Mouse (Mus musculus) heart, postnatal 4 days (tissue): ENCODE results near the gene Prpf8. TPM values are rescaled to one million over a fixed set of nuclear protein-coding genes. Genes with fewer than 3 reads are reported as not detected.

ENCODE experiments used
- DNase-seq: peaks from one replicate; pipeline ENCODE4 v3.0.0; 2021
- total RNA-seq, 2 experiments: library from RNA; stranded (reverse); gene quantifications; 2 replicates each; pipeline ENCODE4 v1.2.3; 2021

Gene Prpf8
- total RNA-seq, 2 experiments from 2014 or later = 113 to 115 TPM

DNA sequence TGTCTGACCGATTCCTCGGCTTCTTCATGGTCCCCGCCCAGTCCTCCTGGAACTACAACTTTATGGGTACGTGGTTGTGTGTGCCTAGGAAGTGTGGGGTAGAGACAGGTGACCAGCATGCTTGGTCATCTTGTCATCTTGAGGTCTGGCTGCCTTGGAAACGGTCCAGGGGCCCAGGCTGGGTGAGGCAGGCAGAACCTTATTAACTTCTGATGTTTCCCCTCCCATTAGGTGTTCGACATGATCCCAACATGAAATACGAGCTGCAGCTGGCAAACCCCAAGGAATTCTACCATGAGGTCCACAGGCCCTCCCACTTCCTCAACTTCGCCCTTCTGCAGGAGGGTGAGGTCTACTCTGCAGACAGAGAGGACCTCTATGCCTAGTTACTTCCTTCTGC is 22.3 kb downstream of the Prpf8 start:
- no peak for DNase-seq

DNA sequence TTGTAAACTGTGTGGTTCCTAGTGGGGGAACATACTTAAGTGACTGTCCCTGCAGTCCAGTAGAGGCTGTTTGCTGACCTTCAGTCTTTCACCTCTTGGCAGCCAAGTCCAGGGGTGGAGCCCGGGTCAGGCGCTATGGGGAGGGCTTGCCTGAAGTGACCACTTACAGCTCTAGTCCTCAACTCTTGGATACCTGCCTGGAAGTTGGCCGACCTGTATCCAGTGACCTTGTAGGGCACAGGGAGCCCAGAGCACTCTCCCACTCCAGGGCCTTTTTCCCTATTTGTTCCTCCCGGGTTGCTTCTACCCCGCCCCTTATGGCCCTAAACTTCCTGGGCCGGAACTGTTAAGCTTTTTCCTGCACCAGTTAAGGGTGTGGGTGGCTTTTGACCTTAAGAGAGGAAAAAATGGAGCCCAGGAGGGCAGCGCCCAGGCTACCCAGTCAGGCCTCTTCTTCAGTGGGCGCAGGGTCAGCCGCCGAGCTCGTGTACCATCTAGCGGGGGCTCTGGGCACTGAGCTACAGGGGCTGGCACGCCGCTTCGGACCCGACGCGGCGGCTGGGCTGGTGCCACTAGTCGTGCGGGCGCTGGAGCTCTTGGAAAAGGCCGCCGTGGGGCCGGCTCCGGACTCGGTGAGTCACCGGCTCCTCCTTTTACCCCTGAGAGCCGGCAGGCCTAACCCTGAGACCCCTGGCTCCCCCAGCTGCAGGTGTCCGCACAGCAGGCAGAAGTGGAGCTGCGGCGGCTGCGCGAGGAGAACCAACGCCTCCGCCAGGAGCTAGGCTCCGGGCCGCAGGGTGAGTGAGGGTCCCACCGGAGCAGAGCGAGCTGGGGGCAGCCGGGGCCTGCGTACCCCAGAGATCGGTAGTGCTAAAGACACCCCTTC is 23.4 kb downstream of the Prpf8 start, which contains the start of gene Rilp:
Gene Rilp, plus strand, starts transcription at position 354 of the 886 bp plus-strand sequence.
- peak; percentile 88 for DNase-seq

DNA sequence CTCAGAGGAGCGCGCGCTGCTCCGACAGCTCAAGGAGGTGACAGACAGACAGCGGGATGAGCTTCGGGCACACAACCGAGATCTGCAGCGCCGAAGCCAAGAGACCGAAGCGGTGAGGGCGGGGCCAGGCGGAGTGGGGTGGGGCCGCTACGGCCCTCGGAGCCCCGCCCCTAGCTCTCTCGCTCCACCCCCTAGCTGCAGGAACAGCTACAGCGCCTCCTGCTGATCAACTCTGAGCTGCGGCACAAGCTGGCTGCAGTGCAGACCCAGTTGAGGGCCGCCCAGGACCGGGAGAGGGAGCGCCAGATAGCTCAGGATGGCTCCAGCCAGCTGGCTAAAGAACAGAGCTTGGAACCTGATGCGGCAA is 24.0 kb downstream of the Prpf8 start:
- DNase-seq = peak; percentile 99

DNA sequence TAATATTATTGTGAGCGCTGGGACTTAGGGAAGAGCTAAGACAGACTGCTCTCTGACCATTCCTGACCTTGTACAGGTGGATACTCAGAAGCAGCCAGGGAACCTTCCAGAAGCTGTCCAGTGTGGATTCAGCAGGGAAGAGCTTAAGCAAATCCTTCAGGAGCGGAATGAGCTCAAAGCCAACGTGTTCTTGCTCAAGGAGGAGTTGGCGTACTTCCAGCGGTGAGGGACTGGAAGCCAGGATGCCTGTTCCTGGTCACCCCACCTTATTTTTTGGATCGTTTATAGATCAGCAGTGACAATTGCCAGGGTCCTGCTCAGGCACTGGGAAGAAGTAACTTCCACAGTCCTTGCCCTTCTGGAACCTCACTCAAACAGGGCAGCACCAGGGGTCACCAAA is 24.6 kb downstream of the Prpf8 start:
- DNase-seq = peak; percentile 61

DNA sequence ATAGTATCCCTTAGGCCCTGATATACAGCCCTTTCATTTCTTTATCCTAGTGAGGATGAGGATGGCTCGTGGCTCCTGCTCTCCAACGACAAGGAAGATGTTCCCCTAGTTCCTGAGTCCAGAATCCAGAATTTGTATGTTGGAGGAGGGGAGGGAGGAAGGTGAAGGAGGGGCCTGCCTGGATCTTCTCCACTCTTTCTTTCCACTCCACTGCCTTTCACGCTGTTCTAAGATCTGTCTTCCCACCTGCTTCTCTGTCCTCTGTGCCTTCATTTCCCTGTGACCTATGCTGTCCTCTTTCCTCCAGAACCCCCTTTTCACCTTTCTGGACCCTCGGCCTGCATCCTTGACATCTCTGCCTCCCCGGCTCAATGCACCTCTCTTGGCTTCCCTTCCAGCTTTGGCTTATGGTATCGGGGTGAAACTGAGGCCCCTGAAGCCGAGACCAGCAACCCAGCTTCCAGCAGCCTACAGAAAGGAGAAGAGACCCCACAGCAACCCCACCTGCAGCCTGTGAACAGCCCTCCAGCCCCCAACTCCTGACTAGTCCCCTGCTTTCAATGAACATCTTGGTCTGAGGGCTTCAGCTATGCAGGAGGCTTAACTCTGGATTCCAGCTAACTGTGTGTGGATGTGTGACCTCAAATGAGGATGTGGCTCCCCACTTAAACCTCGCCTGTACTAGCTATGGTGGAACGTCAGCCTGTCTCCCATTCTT is 25.8 kb downstream of the Prpf8 start:
- no peak for DNase-seq

DNA sequence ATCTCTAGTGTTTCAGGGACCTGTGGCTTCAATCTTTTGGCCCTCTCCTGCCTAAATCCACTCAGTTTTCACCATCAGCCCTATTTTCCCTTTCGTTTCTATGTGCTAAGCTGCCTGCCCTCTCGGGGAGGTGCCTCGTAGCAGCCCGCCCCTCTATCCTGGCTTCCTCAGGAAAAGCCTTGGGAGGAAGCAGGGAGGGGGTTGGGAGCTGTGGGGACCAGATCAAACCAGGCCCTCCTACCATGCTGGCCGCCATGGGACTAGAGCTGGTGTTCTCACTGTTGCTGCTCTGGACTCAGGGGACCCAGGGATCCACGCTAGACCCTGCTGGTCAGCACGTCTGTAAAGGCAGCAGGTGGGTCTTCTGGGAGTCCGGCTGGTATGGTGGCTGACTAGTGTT is 26.7 kb downstream of the Prpf8 start, which contains the start of gene Scarf1:
Gene Scarf1, plus strand, starts transcription at position 205 of the 400 bp plus-strand sequence.
- peak; percentile 75 for DNase-seq

DNA sequence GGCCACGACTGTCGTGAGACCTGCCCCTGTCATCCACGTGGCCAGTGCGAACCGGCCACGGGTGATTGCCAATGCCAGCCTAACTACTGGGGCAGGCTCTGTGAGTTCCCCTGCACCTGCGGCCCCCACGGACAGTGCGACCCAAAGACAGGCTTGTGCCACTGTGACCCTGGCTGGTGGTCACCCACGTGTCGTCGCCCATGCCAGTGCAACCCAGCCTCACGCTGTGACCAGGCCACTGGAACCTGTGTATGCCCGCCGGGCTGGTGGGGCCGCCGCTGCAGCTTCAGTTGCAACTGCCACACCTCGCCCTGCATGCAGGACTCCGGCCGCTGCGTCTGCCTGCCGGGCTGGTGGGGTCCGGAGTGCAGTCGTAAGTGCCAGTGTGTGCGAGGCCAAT is 28.6 kb downstream of the Prpf8 start:
- no peak for DNase-seq

DNA sequence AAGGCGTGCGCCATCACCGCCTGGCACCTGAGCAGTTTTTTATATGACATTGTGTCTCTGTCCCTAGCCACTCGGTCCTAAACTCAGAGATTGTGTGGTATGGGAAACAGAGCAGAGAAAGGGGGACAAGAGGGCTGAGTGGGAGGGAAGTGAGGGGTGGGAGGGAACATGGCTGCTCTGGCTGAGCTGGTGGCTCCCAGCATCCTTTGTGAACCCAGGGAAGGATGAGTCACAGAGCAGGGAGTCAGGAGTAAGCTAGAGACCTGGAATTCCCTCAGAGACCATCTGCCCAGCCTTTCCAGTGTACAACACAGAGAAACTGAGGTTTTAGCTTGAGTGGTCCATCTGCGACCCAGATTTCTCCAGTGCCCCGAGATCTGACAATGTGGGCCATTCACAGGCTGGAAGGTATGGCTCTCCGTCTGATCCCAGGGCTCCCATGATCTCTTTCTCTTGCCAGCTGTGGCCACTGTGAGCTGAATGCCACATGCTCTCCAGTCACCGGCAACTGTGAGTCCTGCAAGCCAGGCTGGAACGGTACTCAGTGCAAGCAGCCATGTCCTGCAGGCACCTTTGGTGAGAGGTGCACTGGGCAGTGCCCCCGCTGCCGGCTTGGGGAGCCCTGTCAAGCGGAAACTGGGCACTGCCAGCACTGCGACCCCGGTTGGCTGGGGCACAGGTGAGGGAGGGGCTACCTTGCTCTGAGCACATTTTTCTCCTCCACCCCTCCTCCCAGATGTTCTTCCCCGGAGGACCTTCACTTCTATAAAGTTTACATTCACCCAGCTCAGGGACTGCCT is 33.4 kb downstream of the Prpf8 start:
- DNase-seq = no peak

DNA sequence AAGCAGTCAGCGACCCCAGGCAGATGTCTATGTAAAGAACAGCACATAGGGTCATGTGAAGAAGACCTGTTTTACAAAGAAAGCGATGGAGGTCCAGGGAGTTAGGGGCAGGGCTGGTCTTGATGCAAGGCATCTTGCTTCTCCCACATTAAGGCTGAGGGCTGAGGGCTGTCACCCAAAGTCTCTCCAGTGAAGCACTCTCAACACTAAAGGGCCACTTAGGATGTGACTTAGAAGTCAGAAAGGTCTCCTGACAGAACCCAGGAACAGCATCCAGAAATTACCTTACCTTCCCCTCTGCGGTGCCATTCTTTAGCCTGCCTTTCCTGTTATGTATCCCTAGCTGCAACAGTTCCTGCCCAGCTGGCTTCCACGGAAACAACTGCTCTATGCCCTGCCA is 35.0 kb downstream of the Prpf8 start:
- DNase-seq = no peak

DNA sequence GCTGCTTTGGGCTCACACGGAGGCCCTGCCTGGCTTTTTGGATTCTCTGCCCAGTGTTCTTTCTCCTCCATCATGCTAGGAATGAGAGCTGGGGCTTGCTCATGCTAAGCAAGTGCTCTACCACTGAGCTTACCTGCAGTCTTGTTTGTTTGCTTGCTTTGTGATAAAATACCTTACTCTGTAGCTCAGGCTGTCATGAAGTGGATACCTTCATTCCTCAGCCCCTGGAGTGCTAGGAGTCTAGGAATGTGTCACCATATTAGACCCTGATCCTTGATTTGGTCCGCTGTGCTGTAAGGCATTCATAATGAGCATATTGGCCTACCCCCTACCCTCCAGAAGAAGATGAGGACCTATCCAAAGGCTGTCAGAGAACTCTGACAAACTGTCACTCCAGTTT is 36.2 kb downstream of the Prpf8 start:
- DNase-seq = no peak

DNA sequence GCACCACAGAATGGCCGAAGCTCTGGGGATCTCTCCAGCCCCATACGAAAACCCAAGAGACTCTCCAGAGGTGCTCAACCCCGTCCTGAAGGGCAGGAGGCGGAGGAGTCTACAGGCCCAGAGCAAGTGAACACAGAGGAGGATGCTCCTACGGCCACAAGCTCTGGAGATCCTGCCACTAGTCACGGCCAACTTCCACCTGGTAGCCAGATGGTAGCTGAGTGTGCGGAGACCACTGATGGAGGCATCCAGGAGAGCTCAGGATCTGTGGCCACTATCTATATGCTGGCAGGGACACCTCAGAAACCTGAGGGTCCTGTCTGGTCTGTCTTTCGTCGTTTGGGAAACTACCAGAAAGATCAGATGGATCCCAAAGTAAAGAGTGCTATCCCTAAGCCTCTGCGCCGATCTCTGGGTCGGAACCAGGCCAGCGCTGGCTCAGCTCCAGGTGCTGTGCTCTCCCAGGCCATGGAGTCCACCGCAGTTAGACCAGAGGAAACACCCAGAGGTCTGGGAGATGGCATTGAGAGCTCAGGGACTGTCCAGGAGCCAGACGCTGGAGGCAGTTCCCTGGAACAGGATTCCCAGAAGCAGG is 39.0 kb downstream of the Prpf8 start:
- DNase-seq = no peak

DNA sequence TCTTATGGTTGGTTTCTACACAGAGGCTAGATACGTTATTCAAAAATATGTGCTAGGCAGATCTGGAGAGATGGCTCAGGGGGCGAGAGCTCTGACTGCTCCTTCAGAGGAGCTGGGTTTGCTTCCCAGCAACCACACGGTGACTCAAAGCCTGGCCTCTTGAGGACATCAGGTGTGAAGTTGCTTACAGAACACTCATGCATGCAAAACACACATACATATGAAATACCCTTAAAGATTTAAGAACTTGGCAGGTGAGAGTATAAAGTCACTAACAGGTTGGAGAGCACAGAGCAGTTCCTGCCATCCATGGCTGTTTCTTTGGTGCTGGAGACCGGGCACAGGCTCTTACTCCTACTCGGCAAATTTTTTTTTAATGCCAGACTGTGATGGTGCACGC is 40.3 kb downstream of the Prpf8 start:
- DNase-seq = no peak

DNA sequence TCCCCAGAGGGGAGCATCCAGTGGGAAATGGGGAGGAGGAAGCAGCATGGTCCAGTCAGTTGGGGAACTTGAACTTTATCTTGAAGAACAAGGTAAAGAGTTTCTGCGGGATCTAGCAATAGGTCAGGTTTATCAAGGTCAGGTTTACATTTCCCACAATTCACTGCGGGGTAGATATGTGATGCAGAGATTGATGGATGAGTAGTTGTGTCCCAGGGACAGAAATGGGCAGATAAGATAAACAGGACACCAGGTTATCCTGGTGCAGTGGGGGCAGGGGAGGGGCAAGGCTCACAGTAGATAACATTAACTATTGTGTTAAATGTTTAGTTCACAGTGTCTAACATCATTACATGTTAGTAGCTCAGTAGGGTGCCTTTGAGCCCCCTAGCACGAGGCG is 43.2 kb downstream of the Prpf8 start:
- no peak for DNase-seq

DNA sequence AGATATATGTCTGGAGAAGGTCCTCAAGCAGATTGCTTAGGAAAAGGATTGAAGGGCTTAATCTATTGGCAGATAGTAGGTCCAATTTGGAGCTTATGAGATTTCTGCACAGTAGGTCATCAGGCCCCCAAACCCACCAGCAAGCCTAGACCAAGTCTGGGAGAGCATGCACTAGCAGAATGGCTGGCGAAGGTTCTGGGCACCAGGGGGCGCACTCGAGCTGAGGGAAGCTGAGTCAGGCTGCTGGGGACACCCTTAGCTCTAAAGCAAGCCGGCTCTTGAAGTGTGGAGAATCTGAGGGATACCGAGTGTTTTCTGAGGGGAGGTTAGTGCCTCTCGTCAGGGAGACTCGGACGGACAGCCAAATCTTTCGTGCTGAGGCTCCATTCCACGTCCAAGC is 43.7 kb downstream of the Prpf8 start:
- peak; percentile 99 for DNase-seq

DNA sequence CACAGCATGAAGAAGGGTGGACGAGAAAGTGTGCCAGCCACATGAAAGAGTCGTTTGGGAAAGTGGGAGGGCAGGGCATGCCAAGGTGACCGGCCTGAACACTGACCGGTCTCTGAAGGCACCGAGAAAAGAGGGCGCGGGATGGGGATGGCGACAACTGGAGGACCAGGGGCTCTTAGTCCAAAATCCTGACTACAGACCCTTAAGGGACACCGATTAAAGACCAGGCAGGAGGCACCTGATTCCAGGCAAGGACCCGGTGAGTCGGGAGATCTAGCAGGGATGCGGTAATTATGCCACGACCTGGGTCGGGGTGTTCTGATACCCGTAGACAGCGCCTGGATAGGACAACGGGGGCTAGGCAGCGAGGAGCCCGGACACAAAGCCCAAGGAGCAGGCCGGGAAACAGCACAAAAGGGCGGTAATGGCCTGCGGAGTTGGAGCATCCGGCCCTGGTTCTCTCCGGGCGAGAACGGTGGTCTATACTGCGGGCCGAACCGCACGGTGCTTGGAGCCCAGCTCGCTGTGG is 44.3 kb downstream of the Prpf8 start:
- DNase-seq = no peak

DNA sequence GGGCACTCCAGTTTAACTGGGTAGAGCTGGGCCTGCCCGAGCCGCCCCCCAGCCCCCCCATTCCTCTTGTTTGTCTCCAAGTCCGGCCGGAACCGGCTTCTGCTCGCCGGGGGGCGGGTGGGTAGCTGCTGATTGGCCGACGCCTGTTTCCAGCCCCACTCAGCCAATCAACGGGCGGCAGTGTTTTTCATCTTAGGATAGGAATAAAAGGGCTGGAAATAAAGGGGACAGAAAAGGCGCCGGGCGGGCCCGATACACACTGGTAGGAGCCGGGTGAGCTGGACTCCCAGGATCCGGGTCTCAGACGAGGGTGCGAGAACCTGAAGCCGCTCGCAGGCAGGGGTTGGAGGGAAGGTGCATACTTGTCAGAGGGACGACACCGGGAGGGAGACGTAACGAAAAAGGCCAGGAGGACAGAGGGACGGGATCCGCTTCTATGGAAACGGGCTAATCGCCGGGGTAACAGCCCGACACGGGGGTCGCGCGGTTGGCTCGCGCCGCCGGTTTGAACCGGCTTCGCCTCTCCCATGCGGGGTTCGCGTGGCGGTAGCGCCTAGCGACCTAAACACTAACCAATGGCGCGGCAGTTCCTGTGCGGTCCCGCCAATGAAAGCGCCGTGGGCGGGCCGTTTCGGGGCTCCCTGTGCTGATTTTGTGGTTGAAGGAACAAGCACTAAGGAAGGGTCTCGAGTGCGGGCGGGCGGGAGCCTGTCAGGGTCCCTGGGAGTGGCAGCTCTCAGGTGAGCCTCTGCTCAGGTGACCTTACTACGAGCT is 45.0 kb downstream of the Prpf8 start, which contains the start of gene Slc43a2:
Gene Slc43a2, plus strand, starts transcription at position 226 of the 774 bp plus-strand sequence.
- peak; percentile 93 for DNase-seq

DNA sequence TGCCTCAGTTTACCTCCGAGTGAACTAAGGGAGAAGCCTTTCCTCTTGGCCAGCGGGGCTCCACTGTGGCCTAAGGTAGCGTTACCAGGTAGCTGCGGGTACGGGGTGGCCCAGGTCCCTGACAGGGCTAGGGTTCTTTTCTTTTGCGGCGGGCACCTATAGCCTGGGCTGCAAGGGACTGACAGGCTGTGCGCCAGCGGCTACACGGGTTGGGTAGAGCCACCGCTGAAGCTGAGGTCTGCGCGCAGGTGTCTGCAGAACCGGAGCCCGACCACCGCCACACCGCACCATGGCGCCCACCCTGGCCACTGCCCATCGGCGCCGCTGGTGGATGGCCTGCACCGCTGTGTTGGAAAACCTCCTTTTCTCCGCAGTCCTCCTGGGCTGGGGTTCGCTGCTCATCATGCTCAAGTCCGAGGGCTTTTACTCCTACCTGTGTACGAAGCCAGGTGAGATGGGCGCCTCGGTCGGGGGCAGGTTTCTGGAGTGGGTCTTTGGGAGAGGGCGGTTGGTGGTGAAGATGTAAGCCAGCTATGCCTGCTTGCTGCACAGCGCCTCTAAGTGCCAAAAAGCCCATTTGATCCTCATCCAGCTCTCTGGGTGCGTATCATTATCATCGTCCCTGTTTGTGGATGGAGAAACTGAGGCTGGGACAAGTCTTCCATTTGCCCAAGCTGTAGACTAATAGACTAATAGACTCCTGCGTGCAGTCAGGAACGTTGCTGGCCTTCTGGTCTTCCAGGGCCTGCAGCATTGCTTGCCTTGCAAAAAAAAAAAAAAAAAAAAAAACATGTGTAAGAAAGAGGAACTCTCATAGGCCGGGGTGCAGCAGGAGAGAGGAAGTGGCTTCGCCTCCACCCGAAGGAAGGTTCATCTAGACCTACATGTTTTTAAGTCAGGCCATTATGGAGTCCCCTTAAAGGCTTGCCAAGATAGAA is 46.0 kb downstream of the Prpf8 start:
- DNase-seq = no peak

DNA sequence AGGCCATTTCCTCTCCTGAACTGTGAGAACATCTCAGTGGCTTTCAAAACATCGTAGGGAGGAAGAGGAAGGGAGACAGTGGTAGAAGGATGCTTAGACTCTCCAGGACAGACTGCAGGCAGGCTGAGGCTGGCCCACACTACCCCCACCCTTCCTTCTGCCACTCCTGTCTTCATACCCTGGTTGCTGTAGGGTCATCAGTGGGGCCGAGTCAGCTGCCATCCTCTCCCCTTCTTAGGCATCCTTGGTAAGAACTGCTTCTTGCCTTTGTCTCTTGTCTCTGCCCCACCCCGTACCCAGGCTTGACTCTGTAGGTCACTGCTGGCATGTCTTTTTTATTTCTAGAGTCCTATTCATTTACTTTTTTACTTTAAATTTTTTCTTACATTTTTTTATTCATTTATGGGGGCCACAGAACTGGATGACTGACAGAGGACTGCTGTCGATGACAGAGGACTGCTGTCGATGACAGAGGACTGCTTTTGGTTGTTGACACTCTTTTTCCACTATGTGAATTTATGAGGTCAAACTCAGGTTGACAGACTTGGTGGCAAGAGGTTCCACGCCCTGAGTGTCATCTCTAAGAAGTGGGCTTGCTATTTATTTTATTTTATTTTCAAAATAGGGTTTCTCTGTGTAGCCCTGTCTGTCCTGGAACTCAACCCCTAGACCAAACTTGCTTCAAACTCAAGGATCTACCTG is 46.8 kb downstream of the Prpf8 start:
- no peak for DNase-seq

DNA sequence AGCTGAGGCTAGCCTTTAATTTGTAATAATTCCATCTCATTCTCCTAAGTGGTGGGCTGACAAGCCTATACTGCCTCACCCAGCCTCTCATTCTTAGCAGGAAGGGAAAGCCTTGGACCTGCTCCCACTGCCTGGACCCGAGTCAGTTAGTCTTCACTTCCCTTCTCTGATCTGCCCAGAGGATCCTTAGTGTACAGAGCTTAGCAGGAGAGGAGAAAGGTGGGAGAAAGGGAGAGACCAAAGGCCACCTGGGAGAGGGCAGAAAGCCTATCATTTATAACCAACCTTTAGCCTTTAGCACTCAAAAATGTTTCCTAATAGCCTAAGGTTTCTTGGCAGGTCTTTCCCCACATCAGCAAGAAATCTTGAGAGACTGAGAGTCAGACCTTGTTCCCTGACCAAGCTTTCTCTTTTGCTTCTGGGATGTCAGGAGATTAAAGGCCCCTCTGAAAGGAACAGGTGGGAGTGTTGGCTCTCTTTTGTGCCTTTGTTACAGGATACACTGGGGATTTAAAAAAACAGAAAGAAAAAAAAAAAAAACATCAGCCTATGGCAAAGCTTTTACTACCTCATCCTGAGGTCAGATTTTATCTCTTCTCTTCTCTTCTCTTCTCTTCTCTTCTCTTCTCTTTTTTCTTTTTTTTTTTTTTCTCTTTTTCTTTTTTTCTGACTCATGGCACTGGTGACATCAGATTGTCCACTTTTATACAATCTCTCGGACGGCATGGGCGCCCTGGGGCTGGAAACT is 47.8 kb downstream of the Prpf8 start:
- DNase-seq = no peak
